Mouse (Mus musculus) urinary bladder, postnatal 0 days (tissue): ENCODE data around the gene Clec5a. TPM values are rescaled to one million over a fixed set of nuclear protein-coding genes. Genes with fewer than 3 reads are reported as not detected.

Experiments
- polyA plus RNA-seq: library from polyadenylated mRNA; unstranded; fragments of >200 nt; fragmentation: Nextera tagmentation; extraction: Ambion mirVana; gene quantifications from 2 replicates; pipeline ENCODE4 v1.2.1, GENCODE M21; 2015

Gene Clec5a
- polyA plus RNA-seq = 1.4 and 6.3 TPM in 2 replicates

GRCm38 (mm10) chr6:40585645-40586044 is at the start of gene Clec5a:
Gene Clec5a, minus strand, starts transcription at chr6:40585821.

GRCm38 (mm10) chr6:40628406-40629000 is 42.9 kb upstream of the Clec5a start, which contains the start of gene Mgam:
Gene Mgam, plus strand, starts transcription at chr6:40628831.

GRCm38 (mm10) chr6:40613260-40613852 is 27.7 kb upstream of the Clec5a start, which contains the start of gene Tas2r138:
Gene Tas2r138, minus strand, starts transcription at chr6:40613310.

GRCm38 (mm10) chr6:40569187-40569586 is 16.4 kb downstream of the Clec5a start, which contains the start of gene Olfr460:
Gene Olfr460, plus strand, starts transcription at chr6:40569487.

GRCm38 (mm10) chr6:40554950-40555349 is 30.7 kb downstream of the Clec5a start, which contains the start of gene Olfr461:
Gene Olfr461, minus strand, starts transcription at chr6:40555050.

Other genes with a start within 250 kb of the Clec5a start
- 3.0 and 3.3 TPM in 2 replicates for gene E330009J07Rik, start 149.7 kb downstream of the Clec5a start, polyA plus RNA-seq
- not detected in 2 replicates for gene Wee2, start 146.7 kb downstream of the Clec5a start, polyA plus RNA-seq
- 92.8 and 95.8 TPM in 2 replicates for gene Ssbp1, start 114.5 kb downstream of the Clec5a start, polyA plus RNA-seq
- not detected in 2 replicates for gene Tas2r137, start 94.6 kb downstream of the Clec5a start, polyA plus RNA-seq
- gene Tas2r108, start 92.3 kb downstream of the Clec5a start, polyA plus RNA-seq = not detected in 2 replicates
- not detected in 2 replicates for gene Prss37, start 66.3 kb downstream of the Clec5a start, polyA plus RNA-seq
- gene Olfr461, start 30.8 kb downstream of the Clec5a start, polyA plus RNA-seq = not detected in 2 replicates
- not detected in 2 replicates for gene Olfr460, start 16.3 kb downstream of the Clec5a start, polyA plus RNA-seq
- not detected in 2 replicates for gene Tas2r138, start 27.5 kb upstream of the Clec5a start, polyA plus RNA-seq
- 0.04 TPM in 1 of 2 replicates, not detected in the other for gene Mgam, start 43.0 kb upstream of the Clec5a start, polyA plus RNA-seq